Mouse (Mus musculus) MEL (cell line): ENCODE data around the gene Gm5136. TPM values are rescaled to one million over a fixed set of nuclear protein-coding genes. Genes with fewer than 3 reads are reported as not detected.

Experiments
- DNase-seq: peaks from one replicate; pipeline ENCODE4 v3.0.0; 2011; ENCODE audit warnings: low read depth, low spot score
- H3K27ac ChIP-seq: 2 replicates; pipeline ENCODE4 v1.5.1; 2012; ENCODE audit warnings: low read depth, mild to moderate bottlenecking, control low read depth, low read length, moderate library complexity; ENCODE audit not compliant: control insufficient read depth
- H3K27me3 ChIP-seq, 2 experiments: fragments of 150-350 bp in 1 of 2; sonication (generic) in 1 of 2; 2 replicates each; pipeline ENCODE4 v1.6.1; 2012; ENCODE audit warnings: low read length in 2 of 2, mild to moderate bottlenecking in 2 of 2, improper control_type of control experiment in 1 of 2, moderate library complexity in 1 of 2; ENCODE audit not compliant: insufficient read depth in 2 of 2, control insufficient read depth in 1 of 2
- H3K36me3 ChIP-seq, 2 experiments: 2 replicates each; pipeline ENCODE4 v1.6.1; 2012 to 2014; ENCODE audit warnings: low read length in 2 of 2, improper control_type of control experiment in 1 of 2, inconsistent platforms in 1 of 2, mild to moderate bottlenecking in 1 of 2; ENCODE audit not compliant: insufficient read depth in 2 of 2, control insufficient read depth in 1 of 2
- H3K4me1 ChIP-seq, 2 experiments: fragments of 150-350 bp in 1 of 2; sonication (generic) in 1 of 2; 2 replicates each; pipeline ENCODE4 v1.6.1; 2012; ENCODE audit warnings: low read length in 2 of 2, improper control_type of control experiment in 1 of 2, mild to moderate bottlenecking in 1 of 2; ENCODE audit not compliant: insufficient read depth in 2 of 2, control insufficient read depth in 1 of 2
- H3K4me3 ChIP-seq, 2 experiments: fragments of 150-350 bp in 1 of 2; sonication (generic) in 1 of 2; 2 replicates each; pipeline ENCODE4 v1.5.1; 2012; ENCODE audit warnings: low read depth in 2 of 2, low read length in 2 of 2, mild to moderate bottlenecking in 2 of 2, moderate library complexity in 2 of 2, control low read depth in 1 of 2, improper control_type of control experiment in 1 of 2; ENCODE audit not compliant: control insufficient read depth in 1 of 2, insufficient read depth in 1 of 2
- H3K79me2 ChIP-seq: 2 replicates; pipeline ENCODE4 v1.6.1; 2012; ENCODE audit warnings: mild to moderate bottlenecking, low read length, moderate library complexity; ENCODE audit not compliant: control insufficient read depth, poor library complexity, insufficient read depth
- H3K9ac ChIP-seq: 2 replicates; pipeline ENCODE4 v1.6.1; 2012; ENCODE audit warnings: low read depth, mild to moderate bottlenecking, control low read depth, low read length, moderate library complexity; ENCODE audit not compliant: control insufficient read depth, poor library complexity, severe bottlenecking
- H3K9me3 ChIP-seq: fragments of 150-350 bp; sonication (generic); replicated peaks from 2 replicates; pipeline ENCODE4 v1.6.1; 2012; ENCODE audit warnings: mild to moderate bottlenecking, low read length, improper control_type of control experiment, moderate library complexity; ENCODE audit not compliant: insufficient read depth
- CHD2 ChIP-seq: IDR thresholded peaks from 2 replicates; pipeline ENCODE4 v1.6.1; 2011; ENCODE audit warnings: low read length, improper control_type of control experiment
- EP300 ChIP-seq, 2 experiments: IDR thresholded peaks; 2 replicates each; pipeline ENCODE4 v1.6.1; 2011; ENCODE audit warnings: improper control_type of control experiment in 2 of 2, low read length in 2 of 2, low read depth in 1 of 2, mild to moderate bottlenecking in 1 of 2
- ETS1 ChIP-seq: IDR thresholded peaks from 2 replicates; pipeline ENCODE4 v1.6.1; 2012; ENCODE audit warnings: low read depth, mild to moderate bottlenecking, inconsistent platforms, low read length, improper control_type of control experiment, moderate library complexity
- GATA1 ChIP-seq: IDR thresholded peaks from 2 replicates; pipeline ENCODE4 v1.6.1; 2011; ENCODE audit warnings: low read depth, low read length, improper control_type of control experiment
- KAT2A ChIP-seq: conservative IDR thresholded peaks from 2 replicates; pipeline ENCODE4 v1.6.1; 2012; ENCODE audit warnings: low read depth, low read length, improper control_type of control experiment, inconsistent platforms
- MAFK ChIP-seq: IDR thresholded peaks from 2 replicates; pipeline ENCODE4 v1.6.1; 2011; ENCODE audit warnings: low read depth, mild to moderate bottlenecking, low read length, improper control_type of control experiment, borderline replicate concordance
- MAX ChIP-seq: IDR thresholded peaks from 2 replicates; pipeline ENCODE4 v1.6.1; 2011; ENCODE audit warnings: low read length, improper control_type of control experiment
- MAZ ChIP-seq: IDR thresholded peaks from 2 replicates; pipeline ENCODE4 v1.6.1; 2012; ENCODE audit warnings: low read depth, mild to moderate bottlenecking, inconsistent platforms, low read length, improper control_type of control experiment
- MEF2A ChIP-seq: IDR thresholded peaks from 2 replicates; pipeline ENCODE4 v1.6.1; 2014; ENCODE audit warnings: low read depth, mild to moderate bottlenecking, inconsistent platforms, low read length, improper control_type of control experiment; ENCODE audit not compliant: poor library complexity, insufficient replicate concordance, severe bottlenecking; ENCODE audit errors: extremely low read depth
- MYC ChIP-seq: IDR thresholded peaks from 2 replicates; pipeline ENCODE4 v1.6.1; 2011; ENCODE audit warnings: low read depth, mild to moderate bottlenecking, low read length, improper control_type of control experiment, moderate library complexity
- NELFE ChIP-seq: IDR thresholded peaks from 2 replicates; pipeline ENCODE4 v1.6.1; 2011; ENCODE audit warnings: low read depth, low read length, improper control_type of control experiment
- POLR2AphosphoS2 ChIP-seq: IDR thresholded peaks from 2 replicates; pipeline ENCODE4 v1.6.1; 2011; ENCODE audit warnings: low read length, improper control_type of control experiment
- RAD21 ChIP-seq: IDR thresholded peaks from 2 replicates; pipeline ENCODE4 v1.6.1; 2011; ENCODE audit warnings: mild to moderate bottlenecking, low read depth, low read length, improper control_type of control experiment
- RCOR1 ChIP-seq: IDR thresholded peaks from 2 replicates; pipeline ENCODE4 v1.6.1; 2012; ENCODE audit warnings: low read depth, mild to moderate bottlenecking, inconsistent platforms, low read length, improper control_type of control experiment
- SIN3A ChIP-seq: IDR thresholded peaks from 2 replicates; pipeline ENCODE4 v1.6.1; 2012; ENCODE audit warnings: low read length, improper control_type of control experiment, inconsistent platforms
- TAL1 ChIP-seq: IDR thresholded peaks from 2 replicates; pipeline ENCODE4 v1.6.1; 2012; ENCODE audit warnings: mild to moderate bottlenecking, inconsistent platforms, low read length, moderate library complexity, mixed read lengths
- TBP ChIP-seq: IDR thresholded peaks from 2 replicates; pipeline ENCODE4 v1.8.0; 2011; ENCODE audit warnings: low read depth, low read length, improper control_type of control experiment
- TCF12 ChIP-seq: IDR thresholded peaks from 2 replicates; pipeline ENCODE4 v1.6.1; 2014; ENCODE audit warnings: low read depth, mild to moderate bottlenecking, inconsistent platforms, low read length, improper control_type of control experiment, moderate library complexity
- UBTF ChIP-seq: IDR thresholded peaks from 2 replicates; pipeline ENCODE4 v1.6.1; 2012; ENCODE audit warnings: low read depth, mild to moderate bottlenecking, inconsistent platforms, low read length, improper control_type of control experiment, moderate library complexity, borderline replicate concordance; ENCODE audit not compliant: insufficient read depth
- USF2 ChIP-seq, 2 experiments: IDR thresholded peaks; 2 replicates each; pipeline ENCODE4 v1.6.1; 2011 to 2012; ENCODE audit warnings: improper control_type of control experiment in 2 of 2, low read length in 2 of 2, borderline replicate concordance in 1 of 2, inconsistent platforms in 1 of 2, low read depth in 1 of 2, mild to moderate bottlenecking in 1 of 2; ENCODE audit not compliant: insufficient read depth in 1 of 2
- ZC3H11A ChIP-seq: IDR thresholded peaks from 2 replicates; pipeline ENCODE4 v1.6.1; 2012; ENCODE audit warnings: low read depth, mild to moderate bottlenecking, inconsistent platforms, low read length, improper control_type of control experiment
- ZKSCAN1 ChIP-seq: IDR thresholded peaks from 2 replicates; pipeline ENCODE4 v1.6.1; 2012; ENCODE audit warnings: low read depth, mild to moderate bottlenecking, inconsistent platforms, low read length, improper control_type of control experiment, moderate library complexity
- ZMIZ1 ChIP-seq: IDR thresholded peaks from 2 replicates; pipeline ENCODE4 v1.6.1; 2012; ENCODE audit warnings: low read depth, mild to moderate bottlenecking, inconsistent platforms, low read length, improper control_type of control experiment, moderate library complexity
- ZNF384 ChIP-seq: IDR thresholded peaks from 2 replicates; pipeline ENCODE4 v1.6.1; 2012; ENCODE audit warnings: low read depth, mild to moderate bottlenecking, inconsistent platforms, low read length, improper control_type of control experiment
- polyA plus RNA-seq, 2 experiments: library from polyadenylated mRNA; stranded (reverse) in 1 of 2; unstranded in 1 of 2; fragments of >175 nt in 1 of 2; fragments of >200 nt in 1 of 2; gene quantifications; 2 replicates each; pipeline versions ENCODE4 v1.2.1 to v1.2.4; 2012; ENCODE audit warnings: low replicate concordance in 2 of 2, low read depth in 1 of 2; ENCODE audit not compliant: insufficient read length in 2 of 2, insufficient read depth in 1 of 2, missing spikeins in 1 of 2
- total RNA-seq: library from RNA; depleted of rRNA; stranded (reverse); fragments of 300-350 nt; gene quantifications from 2 replicates; pipeline ENCODE4 v1.2.3, GENCODE M21; 2012

The Gm5136 gene
- total and polyA plus RNA-seq, 3 experiments, result not detected

DNA sequence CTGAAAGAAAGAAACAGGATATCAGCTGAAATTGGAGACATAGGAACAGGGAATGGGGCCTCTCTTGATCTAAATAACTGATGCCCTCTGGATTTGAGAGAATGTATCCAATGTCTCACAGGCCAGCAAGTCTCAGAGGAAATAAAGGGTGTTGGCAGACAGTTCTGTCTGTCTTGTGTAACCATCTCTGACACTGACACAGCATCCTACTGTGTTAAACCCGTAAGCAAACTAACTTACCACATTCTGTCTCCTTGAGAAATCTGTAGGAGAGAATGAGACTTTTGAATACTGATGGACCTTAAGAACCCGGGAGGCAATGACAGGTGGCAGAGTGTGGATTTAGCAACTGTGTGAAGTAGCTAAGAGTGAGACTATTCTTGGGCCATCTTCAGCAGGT, 41.7 kb downstream of the Gm5136 start:
- Histone ChIP-seq H3K27me3 (no peaks in the 10 kb centered on the region), H3K4me1 (no peaks in the 10 kb centered on the region), H3K27ac (no peak overlapping the region), H3K36me3 (no peaks in the 10 kb centered on the region), H3K9me3 (no peaks in the 10 kb centered on the region), H3K4me3 (no peak overlapping the region), H3K79me2 (no peaks in the 10 kb centered on the region), H3K9ac (no peak overlapping the region)
- TF ChIP-seq GATA1 (no peak), ZKSCAN1 (no peak), TBP (no peak), RCOR1 (no peak), KAT2A (no peak), MEF2A (no peak), TAL1 (no peak), RAD21 (no peak), MAFK (no peak), POLR2AphosphoS2 (no peak), MYC (no peak), USF2 (IDR thresholded peaks at IDR 0.05; ENCODE audit: borderline replicate concordance in 1 of 2, insufficient read depth in 1 of 2, low read depth in 1 of 2, low read length in 2 of 2) (no peak), MAX (no peak), MAZ (no peak), ZC3H11A (no peak), SIN3A (no peak), TCF12 (no peak)
- DNase-seq, result no peak

DNA sequence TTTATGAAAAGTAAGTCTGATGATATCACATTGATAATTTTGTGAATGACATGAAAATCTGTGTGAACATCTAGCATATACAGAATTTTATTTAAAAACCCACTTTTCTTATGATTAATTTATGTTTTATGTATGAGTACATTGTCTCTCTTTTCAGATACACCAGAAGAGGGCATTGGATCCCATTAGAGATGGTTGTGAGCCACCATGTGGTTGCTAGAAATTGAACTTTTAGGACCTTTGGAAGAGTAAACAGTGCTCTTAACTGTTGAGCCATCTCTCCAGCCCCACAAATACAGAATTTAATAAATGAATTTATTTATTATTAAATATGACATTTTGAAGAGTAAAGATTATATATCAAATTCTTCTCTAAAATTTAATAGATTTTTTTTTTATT, 42.3 kb downstream of the Gm5136 start:
- Histone ChIP-seq H3K4me1 (no peaks in the 10 kb centered on the region), H3K27me3 (no peaks in the 10 kb centered on the region), H3K9me3 (no peaks in the 10 kb centered on the region), H3K79me2 (no peaks in the 10 kb centered on the region), H3K27ac (no peak overlapping the region), H3K36me3 (no peaks in the 10 kb centered on the region), H3K9ac (no peak overlapping the region), H3K4me3 (no peak overlapping the region)
- TF ChIP-seq MEF2A, result no peak
- no peak for TF ChIP-seq ZMIZ1
- TF ChIP-seq CHD2, result no peak
- no peak for TF ChIP-seq EP300 (IDR thresholded peaks at IDR 0.05; ENCODE audit: low read depth in 1 of 2, low read length in 2 of 2)
- no peak for TF ChIP-seq MYC
- no peak for TF ChIP-seq UBTF
- TF ChIP-seq NELFE, result no peak
- TF ChIP-seq MAFK, result no peak
- no peak for TF ChIP-seq ETS1
- TF ChIP-seq ZNF384, result no peak
- DNase-seq, result no peak
